Mouse (Mus musculus): ENCODE data around the gene Hmces.

Hmces gene

GRCm38 (mm10) chr6:87913661-87914325, at the start of gene Hmces:
Hmces (plus strand) TSS chr6:87913935.
- peak; percentile 87 for DNase-seq

- DNase-seq: no peak
Measured at GRCm38 (mm10) chr6:87866211-87866610, 47.5 kb upstream of the Hmces start.

GRCm38 (mm10) chr6:87867256-87867655, 46.5 kb upstream of the Hmces start:
- DNase-seq: no peak

GRCm38 (mm10) chr6:87868871-87869506, 44.7 kb upstream of the Hmces start:
- peak; percentile 79 for DNase-seq

GRCm38 (mm10) chr6:87870440-87870839, 43.3 kb upstream of the Hmces start:
- no peak for DNase-seq

GRCm38 (mm10) chr6:87871240-87871639, 42.5 kb upstream of the Hmces start:
- DNase-seq: no peak

- peak; percentile 23 for DNase-seq
Measured at GRCm38 (mm10) chr6:87873104-87873503, 40.6 kb upstream of the Hmces start.

- DNase-seq: no peak
Measured at GRCm38 (mm10) chr6:87873963-87874362, 39.8 kb upstream of the Hmces start.

- no peak for DNase-seq
Measured at GRCm38 (mm10) chr6:87875083-87875482, 38.7 kb upstream of the Hmces start.

GRCm38 (mm10) chr6:87875562-87875961, 38.2 kb upstream of the Hmces start:
- DNase-seq: no peak

GRCm38 (mm10) chr6:87876068-87876643, 37.6 kb upstream of the Hmces start:
- DNase-seq: peak; percentile 72

GRCm38 (mm10) chr6:87879010-87879409, 34.7 kb upstream of the Hmces start:
- no peak for DNase-seq

- no peak for DNase-seq
Measured at GRCm38 (mm10) chr6:87879628-87880027, 34.1 kb upstream of the Hmces start.

GRCm38 (mm10) chr6:87882221-87882620, 31.5 kb upstream of the Hmces start:
- DNase-seq: no peak

- no peak for DNase-seq
Measured at GRCm38 (mm10) chr6:87882816-87883215, 30.9 kb upstream of the Hmces start.

- DNase-seq: no peak
Measured at GRCm38 (mm10) chr6:87886721-87887120, 27.0 kb upstream of the Hmces start.

GRCm38 (mm10) chr6:87887594-87888233, 26.0 kb upstream of the Hmces start, which contains the start of gene Copg1:
Copg1 (plus strand) TSS chr6:87887814.
- peak; percentile 100 for DNase-seq

- no peak for DNase-seq
Measured at GRCm38 (mm10) chr6:87893931-87894330, 19.8 kb upstream of the Hmces start.

- DNase-seq: no peak
Measured at GRCm38 (mm10) chr6:87898028-87898427, 15.7 kb upstream of the Hmces start.

- DNase-seq: no peak
Measured at GRCm38 (mm10) chr6:87906632-87907031, 7.1 kb upstream of the Hmces start.

- DNase-seq: no peak
Measured at GRCm38 (mm10) chr6:87909181-87909580, 4.6 kb upstream of the Hmces start.

GRCm38 (mm10) chr6:87911559-87911958, 2.2 kb upstream of the Hmces start:
- no peak for DNase-seq

GRCm38 (mm10) chr6:87914326-87915102, 779 bp downstream of the Hmces start:
- DNase-seq: peak; percentile 58
